Mouse (Mus musculus) WW6 (cell line): ENCODE measurements around the gene Cnnm2.
"Not testable (repeated sequence)": the region's sequence is repeated elsewhere in the genome, so short reads cannot be mapped to it uniquely, and the experiment has no call there.

ENCODE experiments used
- DNase-seq: peaks from one replicate; pipeline ENCODE4 v3.0.0-alpha.2; 2013; ENCODE audit warnings: low read depth, low spot score

Gene Cnnm2

DNA sequence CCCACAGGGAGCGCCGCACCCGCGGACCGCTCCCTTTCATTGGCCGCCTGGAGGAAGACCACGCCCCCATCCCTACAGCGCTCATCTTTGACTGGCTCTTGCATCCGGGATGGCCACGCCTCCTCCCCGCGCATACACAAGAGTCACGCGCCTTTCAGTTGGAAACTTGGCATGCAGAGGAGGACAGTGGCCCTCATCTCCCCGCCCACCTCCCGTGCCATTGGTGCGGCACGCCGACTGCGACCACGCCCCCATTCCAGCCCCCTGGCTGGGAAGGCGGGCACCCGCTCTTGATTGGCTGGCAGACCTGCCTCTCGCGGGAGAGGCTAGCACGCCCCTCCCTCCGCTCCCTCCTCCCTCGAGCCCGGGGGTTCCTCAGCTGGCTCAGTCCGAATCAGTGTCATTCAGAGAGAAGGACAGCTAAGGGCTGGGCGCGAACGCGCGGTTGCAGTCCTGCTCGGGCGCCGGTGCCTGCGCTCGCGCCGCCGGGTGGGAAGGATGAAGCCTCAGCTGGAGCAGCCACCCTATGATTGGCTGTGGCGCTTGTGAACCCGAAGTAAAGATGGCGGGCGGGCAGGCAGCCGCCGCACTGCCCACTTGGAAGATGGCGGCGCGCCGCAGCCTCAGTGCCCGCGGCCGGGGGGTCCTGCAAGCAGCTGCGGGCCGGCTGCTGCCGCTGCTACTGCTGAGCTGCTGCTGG lies at the start of gene Cnnm2:
Gene Cnnm2 (plus strand): TSS at position 350 of the 700 bp plus-strand sequence.
- peak; percentile 100 for DNase-seq

- no peak for DNase-seq
Measured at GRCm38 (mm10) chr19:46714234-46714633, 47.2 kb upstream of the Cnnm2 start.

GRCm38 (mm10) chr19:46715016-46715415 lies 46.4 kb upstream of the Cnnm2 start:
- DNase-seq: no peak

DNA sequence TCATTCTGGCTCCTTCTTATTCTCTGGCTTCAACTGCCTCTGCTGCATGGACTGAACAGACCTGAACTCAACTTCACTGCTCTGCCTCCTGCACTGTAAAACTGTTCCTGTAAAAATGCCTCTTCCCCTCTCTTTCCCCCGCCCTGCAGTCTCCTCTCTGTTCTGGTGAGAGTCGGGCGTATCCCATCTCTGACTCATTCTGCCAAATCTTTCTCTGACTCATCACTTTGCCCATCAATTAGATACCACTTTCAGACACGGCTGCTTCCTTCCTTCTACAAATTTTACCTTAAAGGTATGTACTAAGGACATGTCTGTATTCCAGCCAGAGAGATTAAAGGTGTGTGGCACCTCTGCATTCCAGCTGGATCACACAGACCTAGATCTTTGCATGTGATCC lies 43.2 kb upstream of the Cnnm2 start:
- DNase-seq: no peak

GRCm38 (mm10) chr19:46724411-46724810 lies 37.0 kb upstream of the Cnnm2 start:
- no peak for DNase-seq

GRCm38 (mm10) chr19:46726142-46726541 lies 35.3 kb upstream of the Cnnm2 start:
- DNase-seq: no peak

GRCm38 (mm10) chr19:46727140-46727736 lies 34.2 kb upstream of the Cnnm2 start:
- no peak for DNase-seq

GRCm38 (mm10) chr19:46727945-46728540 lies 33.4 kb upstream of the Cnnm2 start:
- no peak for DNase-seq

DNA sequence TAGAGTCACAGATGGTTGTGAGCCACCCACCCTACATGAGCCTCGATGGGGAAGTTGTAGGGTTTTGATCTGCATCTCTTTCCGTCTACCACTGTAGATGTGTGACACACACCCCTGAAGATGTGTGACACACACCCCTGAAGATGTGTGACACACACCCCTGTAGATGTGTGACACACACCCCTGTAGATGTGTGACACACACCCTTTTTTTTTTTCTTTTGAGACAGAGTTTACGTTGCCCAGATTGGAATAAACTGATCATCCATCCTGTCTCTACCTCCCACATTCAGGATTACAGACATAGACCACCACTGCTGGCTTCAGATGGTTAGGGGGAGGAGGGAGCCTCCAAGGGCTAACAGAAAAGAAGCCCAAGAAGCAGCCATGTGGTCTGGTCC lies 32.5 kb upstream of the Cnnm2 start:
- no peak for DNase-seq

DNA sequence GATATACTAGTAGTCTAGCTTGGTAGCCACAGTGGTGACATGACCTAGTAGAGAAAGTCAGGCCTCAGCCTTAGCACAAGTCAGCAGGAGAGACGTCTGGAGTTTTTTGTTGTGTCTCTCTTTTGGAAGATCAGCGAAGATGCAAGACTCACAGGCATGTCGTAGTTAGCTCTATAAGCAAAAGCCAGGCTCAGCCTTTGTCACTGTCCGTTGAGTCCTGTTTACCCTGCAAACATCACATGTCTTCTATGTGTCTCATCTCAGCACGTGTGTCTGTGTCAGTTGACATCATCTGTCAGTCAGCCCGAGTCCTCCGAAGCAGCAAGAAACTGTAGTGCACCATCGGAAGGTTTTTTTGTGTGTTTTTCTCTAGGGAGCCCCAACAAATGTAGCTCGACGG lies 30.0 kb upstream of the Cnnm2 start:
- DNase-seq: no peak

DNA sequence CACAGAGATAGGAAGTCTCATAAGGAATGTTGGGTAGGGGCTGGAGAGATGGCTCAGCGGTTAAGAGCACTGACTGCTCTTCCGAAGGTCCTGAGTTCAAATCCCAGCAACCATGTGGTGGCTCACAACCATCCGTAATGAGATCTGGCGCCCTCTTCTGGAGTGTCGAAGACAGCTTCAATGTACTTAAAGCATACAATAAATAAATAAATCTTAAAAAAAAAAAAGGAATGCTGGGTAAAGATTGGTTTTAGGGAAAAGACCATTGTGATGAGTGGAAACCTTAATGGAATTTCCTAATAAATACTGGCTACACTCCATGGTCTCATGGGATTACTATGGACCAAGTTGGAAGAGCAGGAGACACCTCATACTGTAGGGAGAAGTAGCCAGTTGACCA lies 28.7 kb upstream of the Cnnm2 start:
- DNase-seq: not testable (repeated sequence)

- no peak for DNase-seq
Measured at GRCm38 (mm10) chr19:46733626-46734025, 27.8 kb upstream of the Cnnm2 start.

- no peak for DNase-seq
Measured at GRCm38 (mm10) chr19:46735241-46735640, 26.2 kb upstream of the Cnnm2 start.

GRCm38 (mm10) chr19:46737106-46737505 lies 24.3 kb upstream of the Cnnm2 start:
- no peak for DNase-seq

- no peak for DNase-seq
Measured at GRCm38 (mm10) chr19:46740341-46741008, 20.9 kb upstream of the Cnnm2 start.

DNA sequence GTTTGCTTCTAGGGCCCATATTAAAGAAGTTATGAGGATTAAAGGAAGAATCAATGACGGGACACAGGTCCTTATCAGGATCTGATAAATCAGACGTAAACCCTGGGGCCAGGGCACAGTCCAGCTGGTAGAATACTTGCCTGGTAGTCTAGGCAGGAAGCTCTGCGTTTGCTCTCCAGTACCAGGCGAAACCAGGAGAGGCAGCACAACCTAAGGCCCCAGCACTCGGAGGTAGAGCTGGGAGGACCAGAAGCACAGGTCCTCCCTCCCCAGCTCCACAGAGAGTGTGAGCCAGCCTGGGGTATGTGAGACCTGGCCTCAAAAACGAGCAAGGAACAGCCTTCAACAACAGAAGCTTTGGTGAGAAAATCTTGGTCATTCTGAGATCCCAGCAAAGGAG lies 19.8 kb upstream of the Cnnm2 start:
- no peak for DNase-seq

- no peak for DNase-seq
Measured at GRCm38 (mm10) chr19:46744681-46745080, 16.7 kb upstream of the Cnnm2 start.

DNA sequence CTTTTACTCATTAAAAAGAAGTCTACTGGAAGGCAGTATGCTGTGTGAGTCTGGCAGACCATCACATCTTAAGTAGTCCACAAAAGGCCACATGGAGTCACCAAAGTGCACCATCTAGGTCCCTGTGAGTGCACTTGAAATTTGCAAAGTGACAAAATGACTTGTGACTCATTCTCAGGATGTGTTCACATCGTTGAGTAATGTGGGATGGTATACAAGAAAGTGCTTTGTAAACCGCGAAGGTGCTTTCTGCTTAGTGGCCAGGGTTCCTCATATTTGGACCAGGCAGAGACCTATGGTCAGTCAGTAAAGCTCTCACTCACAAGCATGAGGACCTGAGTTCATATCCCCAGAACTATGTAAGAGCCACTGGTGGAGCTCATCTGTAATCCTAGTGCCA lies 13.6 kb upstream of the Cnnm2 start:
- no peak for DNase-seq

- DNase-seq: no peak
Measured at GRCm38 (mm10) chr19:46752235-46752634, 9.2 kb upstream of the Cnnm2 start.

- no peak for DNase-seq
Measured at GRCm38 (mm10) chr19:46755066-46755465, 6.3 kb upstream of the Cnnm2 start.

GRCm38 (mm10) chr19:46756221-46756620 lies 5.2 kb upstream of the Cnnm2 start:
- no peak for DNase-seq

DNA sequence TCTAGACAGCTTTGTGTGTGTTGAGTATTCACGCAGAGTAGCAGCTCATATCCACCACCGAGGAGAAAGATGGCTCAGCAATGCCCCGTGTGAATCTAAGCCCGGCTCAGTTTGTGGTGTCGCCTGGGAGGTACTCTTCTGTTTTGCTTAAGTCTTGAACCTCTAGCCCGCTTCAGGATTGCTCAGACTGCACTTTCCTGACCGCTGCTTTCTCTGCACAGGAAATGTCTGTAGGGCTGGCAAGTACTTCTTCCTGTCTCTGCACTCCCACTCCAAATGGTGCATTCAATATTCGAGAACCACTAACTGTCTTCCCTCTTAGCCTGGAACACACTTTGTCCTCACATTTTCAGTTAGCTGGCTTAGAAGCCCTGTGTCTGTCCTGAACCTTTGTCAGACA lies 2.3 kb upstream of the Cnnm2 start:
- DNase-seq: no peak

- not testable (repeated sequence) for DNase-seq
Measured at GRCm38 (mm10) chr19:46759909-46760308, 1.5 kb upstream of the Cnnm2 start.
